Mouse (Mus musculus): Measurements from ENCODE around the gene Gcsh. TPM values are rescaled to one million over a fixed set of nuclear protein-coding genes. Genes with fewer than 3 reads are reported as not detected.

Gene Gcsh
- total and polyA plus RNA-seq, 2 experiments from 2014 or later: 24.2 to 69.3 TPM

GRCm38 (mm10) chr8:116935506-116935905 lies 57.8 kb downstream of the Gcsh start:
- no peak overlapping the region for H3K9ac ChIP-seq (replicated peaks; ENCODE audit: low read depth, low read length)
- no peak for TF ChIP-seq CTCF (IDR thresholded peaks at IDR 0.05; ENCODE audit: low read depth)
- no peak for TF ChIP-seq EP300 (IDR thresholded peaks at IDR 0.05; ENCODE audit: low read depth)
- H3K4me1 ChIP-seq (ENCODE audit: control insufficient read depth, insufficient read depth): no peaks in the 10 kb centered on the region
- no peak overlapping the region for H3K27ac ChIP-seq (ENCODE audit: low read depth)
- no peaks in the 10 kb centered on the region for H3K27me3 ChIP-seq (ENCODE audit: control insufficient read depth, insufficient read depth, low read length)
- DNase-seq (ENCODE audit: low spot score) (no peak), ATAC-seq (ENCODE audit: insufficient read depth, low read depth) (no peak)
- no peak overlapping the region for H3K4me3 ChIP-seq (ENCODE audit: low read depth, low read length)
- H3K36me3 ChIP-seq (replicated peaks; ENCODE audit: control insufficient read depth, insufficient read depth, low read length): peaks cover 71% of the 10 kb centered on the region
- H3K9me3 ChIP-seq (replicated peaks; ENCODE audit: control insufficient read depth, low read length): no peaks in the 10 kb centered on the region
- WGBS: 87% methylated on average over 6 of the region's 6 CpGs
- no peak overlapping the region for H3K4me2 ChIP-seq (ENCODE audit: low read depth, low read length)

GRCm38 (mm10) chr8:116934976-116935375 lies 58.4 kb downstream of the Gcsh start:
- no peak overlapping the region for H3K4me2 ChIP-seq (ENCODE audit: low read depth, low read length)

More at GRCm38 (mm10) chr8:116934976-116935375, 58.4 kb downstream of the Gcsh start:
- no peaks in the 10 kb centered on the region for H3K4me1 ChIP-seq (ENCODE audit: control insufficient read depth, insufficient read depth)
- H3K9me3 ChIP-seq (replicated peaks; ENCODE audit: control insufficient read depth, low read length): no peaks in the 10 kb centered on the region
- no peak overlapping the region for H3K27ac ChIP-seq (ENCODE audit: low read depth)
- no peaks in the 10 kb centered on the region for H3K27me3 ChIP-seq (ENCODE audit: control insufficient read depth, insufficient read depth, low read length)
- H3K36me3 ChIP-seq (replicated peaks; ENCODE audit: control insufficient read depth, insufficient read depth, low read length): peaks cover 71% of the 10 kb centered on the region
- no peak overlapping the region for H3K4me3 ChIP-seq (ENCODE audit: low read depth, low read length)
- no peak for ATAC-seq (ENCODE audit: insufficient read depth, low read depth)
- WGBS: 92% methylated on average over 4 of the region's 4 CpGs
- TF ChIP-seq EP300 (IDR thresholded peaks at IDR 0.05; ENCODE audit: low read depth) (no peak), CTCF (IDR thresholded peaks at IDR 0.05; ENCODE audit: low read depth) (no peak)
- no peak overlapping the region for H3K9ac ChIP-seq (replicated peaks; ENCODE audit: low read depth, low read length)
- DNase-seq (ENCODE audit: low spot score): no peak

Other genes with a start within 250 kb of the Gcsh start
- 37.2 and 65.8 TPM in 2 replicates for gene Cmc2, start 72.1 kb downstream of the Gcsh start, total RNA-seq (2014; rRNA removed; ENCODE audit: low replicate concordance)
- 139 and 161 TPM in 2 replicates for gene Cmc2, start 72.1 kb downstream of the Gcsh start, polyA plus RNA-seq (2015; fragmentation: Nextera tagmentation; extraction: Ambion mirVana)
- gene Cenpn, start 71.8 kb downstream of the Gcsh start, total RNA-seq (2014; rRNA removed; ENCODE audit: low replicate concordance): 4.4 and 19.2 TPM in 2 replicates
- gene Cenpn, start 71.8 kb downstream of the Gcsh start, polyA plus RNA-seq (2015; fragmentation: Nextera tagmentation; extraction: Ambion mirVana): 9.4 and 10.1 TPM in 2 replicates
- gene Atmin, start 50.1 kb downstream of the Gcsh start, total RNA-seq (2014; rRNA removed; ENCODE audit: low replicate concordance): 16.0 and 19.1 TPM in 2 replicates
- gene Atmin, start 50.1 kb downstream of the Gcsh start, polyA plus RNA-seq (2015; fragmentation: Nextera tagmentation; extraction: Ambion mirVana): 6.0 and 7.0 TPM in 2 replicates
- gene 1700030J22Rik, start 14.6 kb downstream of the Gcsh start, total RNA-seq (2014; rRNA removed; ENCODE audit: low replicate concordance): 2.7 TPM in 1 of 2 replicates, not detected in the other
- gene 1700030J22Rik, start 14.6 kb downstream of the Gcsh start, polyA plus RNA-seq (2015; fragmentation: Nextera tagmentation; extraction: Ambion mirVana): 0.26 and 0.33 TPM in 2 replicates
- gene Pkd1l2, start 88.9 kb upstream of the Gcsh start, total RNA-seq (2014; rRNA removed; ENCODE audit: low replicate concordance): not detected in 2 replicates
- 0.01 TPM in 1 of 2 replicates, not detected in the other for gene Pkd1l2, start 88.9 kb upstream of the Gcsh start, polyA plus RNA-seq (2015; fragmentation: Nextera tagmentation; extraction: Ambion mirVana)
- not detected in 2 replicates for gene Bco1, start 102.3 kb upstream of the Gcsh start, total RNA-seq (2014; rRNA removed; ENCODE audit: low replicate concordance)
- not detected in 2 replicates for gene Bco1, start 102.3 kb upstream of the Gcsh start, polyA plus RNA-seq (2015; fragmentation: Nextera tagmentation; extraction: Ambion mirVana)
- 3.1 and 4.0 TPM in 2 replicates for gene Gan, start 164.6 kb upstream of the Gcsh start, total RNA-seq (2014; rRNA removed; ENCODE audit: low replicate concordance)
- 0.60 and 0.99 TPM in 2 replicates for gene Gan, start 164.6 kb upstream of the Gcsh start, polyA plus RNA-seq (2015; fragmentation: Nextera tagmentation; extraction: Ambion mirVana)

Measured in heart, postnatal 0 days (tissue).